Mouse (Mus musculus) bone marrow macrophage, adult 2 months (primary cell): ENCODE results near the gene Myd88.

Source experiments
- CTCF ChIP-seq: IDR thresholded peaks from 2 replicates; pipeline ENCODE4 v1.5.1; 2012; ENCODE audit warnings: low read depth, mild to moderate bottlenecking, low read length, moderate library complexity
- POLR2A ChIP-seq: IDR thresholded peaks from 2 replicates; pipeline ENCODE4 v1.6.1; 2012; ENCODE audit warnings: mild to moderate bottlenecking, low read depth, low read length, borderline replicate concordance

DNA sequence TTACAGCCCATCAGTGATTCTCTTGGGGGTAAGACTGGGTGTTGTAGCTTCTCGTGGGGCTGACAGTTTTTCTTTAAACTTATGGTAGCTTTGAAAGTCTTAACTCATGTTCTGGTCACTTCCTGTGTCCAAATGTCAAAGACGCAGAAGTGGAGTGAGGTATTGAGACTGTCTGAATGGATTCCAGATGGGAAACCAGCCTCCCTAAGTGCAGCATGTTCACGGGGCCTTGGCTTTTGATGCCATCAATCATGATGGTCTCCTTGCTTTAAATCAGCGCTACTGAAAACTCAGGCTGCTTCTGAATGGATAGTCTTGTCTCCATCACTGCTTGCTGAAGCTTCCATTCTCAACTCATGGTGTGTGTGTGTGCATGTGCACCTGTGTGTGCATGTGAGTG lies 30.0 kb upstream of the Myd88 start:
- no peak for TF ChIP-seq CTCF
- TF ChIP-seq POLR2A: no peak
